Mouse (Mus musculus) layer of hippocampus, postnatal 10 days (tissue): ENCODE measurements at regions not wholly inside any gene's neighbourhood (a gene's known extent, or its start where the extent isn't known, plus 50 kb on each side); places are given as distances from the start of the nearest gene placed in this dataset.

Source experiments
- DNase-seq, 2 experiments: peaks; one replicate each; pipeline ENCODE4 v3.0.0; 2021; ENCODE audit warnings: low spot score in 2 of 2

DNA sequence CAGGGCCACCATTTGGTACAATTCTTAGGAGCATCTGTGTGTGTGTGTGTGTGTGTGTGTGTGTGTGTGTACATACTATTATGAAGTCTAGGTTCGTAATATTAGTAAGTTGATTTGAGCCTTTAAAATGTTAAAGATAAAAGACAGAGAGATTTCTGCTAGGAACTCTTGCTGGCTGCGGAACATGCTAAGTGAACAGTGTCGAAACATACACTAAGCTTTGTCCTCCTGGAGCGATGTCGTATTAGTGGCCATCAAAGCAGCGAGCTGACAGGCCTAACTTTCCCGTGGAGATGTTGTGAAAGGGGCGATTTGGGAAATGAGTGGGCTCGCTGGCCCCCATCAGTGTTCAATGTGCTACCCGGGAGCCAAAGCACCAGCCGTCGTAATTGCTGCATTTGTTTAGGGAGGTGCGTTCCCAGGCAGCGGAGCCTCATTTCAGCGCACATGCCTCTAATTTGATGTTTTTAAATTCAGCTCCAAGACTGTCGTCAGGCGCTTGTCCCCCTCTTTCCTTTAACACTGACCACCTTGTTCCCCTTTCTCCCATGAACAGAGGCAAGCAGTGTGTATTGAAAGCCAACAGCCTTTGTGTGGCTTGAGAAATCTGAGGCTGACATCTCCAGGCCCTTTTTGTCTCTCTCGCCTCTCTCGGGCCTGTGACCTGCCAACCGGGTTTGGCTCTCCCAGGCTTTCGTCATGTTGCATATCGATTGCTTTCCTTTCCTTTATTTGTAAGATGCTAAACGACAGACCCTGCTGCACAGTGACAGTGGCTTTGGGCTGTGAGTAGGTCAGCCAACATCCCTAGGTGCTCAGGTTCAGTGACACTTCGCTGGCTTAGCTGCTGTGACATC, 426.3 kb downstream of the Sorl1 start:
- peak; percentile 55 to 60 for DNase-seq

DNA sequence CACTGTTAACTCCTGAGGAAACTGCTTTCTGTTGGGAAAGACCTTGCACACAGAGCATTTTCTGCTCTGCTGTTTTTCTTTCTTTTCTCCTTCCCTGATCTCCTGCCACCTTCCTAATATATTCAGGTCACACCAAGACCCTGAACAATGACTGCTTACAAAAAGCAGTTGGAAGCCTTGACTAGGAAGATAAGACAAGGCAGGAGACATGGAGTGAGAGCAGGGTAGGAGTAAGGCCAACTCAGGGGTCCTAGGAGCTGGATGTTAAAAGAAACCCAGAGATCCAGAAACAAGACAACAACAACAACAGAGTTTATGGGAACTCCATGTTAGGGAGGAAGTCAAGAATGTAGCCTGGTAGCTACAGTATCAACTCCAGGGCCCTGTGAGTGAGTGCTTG, 426.9 kb downstream of the Sorl1 start:
- no peak for DNase-seq

DNA sequence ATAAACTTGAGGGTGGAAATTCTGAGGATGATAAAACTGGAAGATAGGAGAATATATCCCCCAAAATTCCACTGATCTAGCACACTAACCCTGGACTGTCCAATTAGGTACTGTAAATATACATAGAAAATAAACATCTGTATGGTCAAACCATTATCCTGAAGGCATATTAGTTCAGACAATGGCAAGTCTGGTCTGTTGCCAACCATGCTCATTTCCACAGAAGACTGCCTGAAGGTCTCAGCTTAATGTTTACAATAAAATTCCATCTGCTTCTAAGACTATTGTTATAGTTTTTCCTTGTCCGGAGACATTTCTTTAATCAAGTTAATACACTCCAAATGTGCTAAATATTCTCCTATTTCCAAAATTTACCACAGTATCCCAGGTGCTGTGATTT, 441.2 kb downstream of the Sorl1 start:
- no peak for DNase-seq

DNA sequence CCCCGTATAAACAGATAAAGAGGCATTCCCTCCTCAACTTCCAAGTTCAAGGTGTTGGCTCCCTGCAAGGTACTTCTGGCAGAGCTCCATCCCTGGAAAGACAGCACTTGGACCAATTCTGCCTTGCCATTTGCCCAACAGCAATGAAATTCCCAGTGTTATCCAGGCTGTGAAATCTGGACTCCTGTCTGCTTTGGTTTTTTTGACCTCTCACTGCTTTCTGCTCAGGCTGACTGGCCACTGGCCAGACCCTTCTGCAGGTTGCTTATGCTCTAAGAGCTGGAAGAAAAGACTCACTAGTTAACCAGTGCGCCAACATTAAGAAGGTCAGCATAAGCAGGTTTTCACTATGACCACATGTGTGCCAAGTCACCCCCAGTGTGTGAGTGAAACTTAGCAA, 448.4 kb downstream of the Sorl1 start:
- no peak for DNase-seq

DNA sequence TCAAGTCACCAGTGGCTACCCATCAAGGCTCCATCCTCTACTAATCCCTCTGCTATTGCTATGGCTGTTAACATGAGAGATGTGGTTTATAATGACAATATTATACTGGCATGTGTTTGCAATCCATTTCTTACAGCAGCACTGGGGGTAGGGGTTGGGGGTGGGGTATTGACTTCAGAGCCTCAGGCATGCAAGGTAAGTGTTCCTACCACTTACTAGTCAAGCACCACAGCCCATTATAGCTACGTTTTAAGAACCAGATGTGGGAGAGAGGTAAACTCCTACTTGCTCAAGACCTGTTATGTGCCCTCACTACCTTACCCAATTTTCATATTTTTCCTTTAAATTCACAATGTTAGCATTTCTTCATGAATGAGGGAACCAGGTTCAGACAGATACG, 451.1 kb downstream of the Sorl1 start:
- no peak for DNase-seq

DNA sequence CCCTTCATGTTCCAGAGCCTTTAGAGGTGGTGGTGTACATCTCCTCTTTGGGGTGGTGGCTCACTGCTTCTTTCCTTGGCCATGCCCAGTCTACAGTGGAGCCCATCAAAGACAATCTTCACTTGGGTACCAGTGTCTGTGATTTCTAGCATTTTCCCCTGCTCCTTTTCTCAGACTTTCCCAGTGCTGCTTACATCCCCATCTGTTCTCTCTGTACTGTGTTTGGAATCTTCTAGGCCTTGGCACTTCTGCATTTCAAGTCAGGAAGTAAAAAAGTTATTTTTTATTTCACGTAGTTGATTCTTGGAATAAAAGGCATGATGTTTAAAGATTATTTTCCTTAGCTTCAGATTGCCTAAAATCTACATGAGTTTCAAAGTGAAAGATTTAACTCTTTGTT, 455.4 kb downstream of the Sorl1 start:
- no peak for DNase-seq

DNA sequence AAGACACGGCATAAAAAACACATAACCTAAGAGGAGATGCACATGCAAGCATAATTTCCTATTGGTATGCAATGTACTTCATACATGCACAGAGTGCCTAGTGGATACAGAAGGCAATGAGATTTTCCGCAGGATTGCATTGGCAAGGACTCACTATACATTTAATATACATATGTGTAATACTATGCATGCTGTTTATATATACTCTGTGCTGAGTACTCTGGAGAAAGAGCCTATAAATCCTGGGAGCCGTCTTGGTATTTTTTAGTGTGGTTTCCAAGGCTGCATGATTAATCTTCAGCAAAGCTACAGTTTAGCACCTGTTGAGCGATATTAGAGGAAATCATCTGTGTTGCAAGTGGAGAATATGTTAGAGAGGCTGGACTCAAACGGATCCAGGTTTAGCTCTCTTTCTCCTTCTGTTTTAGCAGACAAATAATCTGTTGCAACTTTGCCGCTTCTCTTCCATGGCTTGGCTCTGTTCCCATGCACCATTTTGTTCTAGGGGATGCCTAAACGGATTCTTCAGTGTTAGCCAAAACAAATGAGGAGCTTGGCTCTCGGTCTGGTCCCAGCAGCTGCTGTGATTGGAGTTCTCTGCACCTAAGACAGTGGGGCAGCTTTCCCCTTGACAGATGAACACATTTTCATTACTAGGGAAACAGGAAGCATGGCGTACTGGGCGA, 459.0 kb downstream of the Sorl1 start:
- peak; percentile 84 to 86 for DNase-seq

DNA sequence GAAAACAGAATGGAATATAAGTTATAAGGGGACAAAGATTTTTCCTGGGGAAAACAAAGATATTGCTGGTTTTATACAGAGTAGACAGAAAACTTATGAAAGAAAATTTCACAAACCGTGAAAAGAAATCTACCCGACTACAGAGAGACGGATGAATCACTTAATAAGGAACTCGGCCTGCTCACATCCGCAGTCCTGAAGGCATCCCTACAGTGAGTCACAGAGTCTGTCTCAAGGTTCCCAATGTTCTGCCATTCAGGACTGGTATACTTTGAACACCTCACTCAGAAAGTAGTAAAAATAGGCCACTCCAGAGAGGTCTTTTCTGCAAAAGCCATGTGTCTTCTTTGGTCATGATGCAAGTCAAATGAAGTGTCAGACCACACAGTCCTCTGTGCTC, 463.5 kb downstream of the Sorl1 start:
- no peak for DNase-seq

DNA sequence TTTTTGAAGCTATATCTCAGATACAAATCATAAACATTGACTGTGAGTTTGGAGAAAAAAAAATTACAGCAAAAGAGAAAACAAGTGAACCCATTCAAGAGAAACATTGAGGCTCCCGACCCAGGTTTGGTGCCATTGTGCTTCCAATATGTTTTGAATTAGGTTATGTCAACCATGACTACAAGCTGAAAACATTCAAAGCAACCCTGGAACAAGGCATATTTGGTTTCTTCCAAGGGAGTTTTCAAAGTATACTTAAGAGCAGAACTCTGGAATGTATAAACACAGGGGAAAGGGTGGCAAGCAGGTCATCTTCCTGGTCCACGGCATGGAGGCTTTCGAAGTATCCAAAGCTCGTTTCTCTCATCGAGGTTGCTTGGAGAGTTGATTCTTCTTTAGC, 464.1 kb downstream of the Sorl1 start:
- DNase-seq: no peak

DNA sequence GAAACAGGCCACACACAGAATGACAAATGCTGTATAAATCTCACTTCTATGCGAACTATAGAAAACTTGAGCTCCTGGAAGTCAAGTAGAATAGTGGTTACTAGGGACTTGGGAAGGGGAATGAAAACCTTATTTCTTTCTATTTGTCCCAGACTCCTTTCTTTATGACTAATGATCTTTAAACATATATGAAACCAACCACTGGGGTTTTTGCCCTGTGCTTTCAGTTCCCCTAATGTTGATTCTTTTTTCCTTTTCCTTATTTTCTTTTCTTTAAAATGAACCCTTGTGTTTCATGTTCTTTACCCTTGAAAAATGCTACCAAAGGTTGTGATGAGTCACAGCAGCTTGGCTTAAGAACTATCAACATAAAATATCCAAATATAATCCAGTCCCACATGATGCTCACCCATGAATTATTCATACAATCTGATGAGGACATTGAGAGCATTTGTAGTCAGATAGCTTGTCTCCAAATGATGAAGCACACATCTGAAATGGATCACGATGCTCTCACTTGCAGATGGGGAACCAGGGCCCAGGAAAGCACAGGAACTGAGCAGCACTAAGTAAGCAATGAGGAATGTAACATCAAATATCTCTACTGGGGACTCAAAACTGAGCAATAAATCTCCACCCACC, 470.2 kb upstream of the Ubash3b start:
- no peak for DNase-seq

DNA sequence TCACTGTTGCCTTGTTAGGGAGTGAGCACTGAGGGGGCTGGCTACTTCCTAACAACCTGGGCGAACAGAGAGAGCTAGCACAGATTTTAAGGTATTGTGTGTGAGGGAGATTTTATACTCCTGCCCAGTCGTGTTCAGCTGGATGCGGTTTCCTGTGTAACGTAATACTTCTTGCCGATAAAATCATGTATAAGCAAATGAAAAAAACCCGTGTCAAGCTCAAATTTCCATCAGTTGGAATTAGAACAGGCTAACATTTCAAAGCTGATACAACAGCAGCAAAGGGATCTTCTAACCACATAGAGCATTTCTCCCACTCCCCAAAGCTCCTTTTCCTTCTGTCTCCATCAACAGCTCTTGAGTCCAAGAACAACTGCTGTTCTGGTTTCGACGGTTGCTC, 459.8 kb upstream of the Ubash3b start:
- DNase-seq: no peak

DNA sequence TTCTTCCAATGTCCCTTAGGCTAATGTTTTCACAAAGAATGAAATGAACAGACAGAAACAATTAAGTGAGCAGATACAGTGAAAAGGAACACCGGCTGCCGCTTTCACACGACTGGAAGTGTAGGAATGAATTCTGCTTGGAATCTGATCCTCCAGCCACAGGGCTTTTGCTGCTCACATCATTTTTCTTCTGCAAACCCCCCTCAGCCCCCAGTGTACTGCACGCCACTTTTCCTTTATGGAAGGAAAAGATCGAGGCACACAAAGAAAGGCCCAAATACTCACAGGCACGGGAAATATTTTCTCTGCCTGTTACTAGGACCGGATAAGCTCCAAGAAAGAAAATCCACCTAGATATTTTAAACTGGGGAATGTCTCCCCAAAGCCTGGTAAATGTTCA, 452.5 kb upstream of the Ubash3b start:
- no peak for DNase-seq

DNA sequence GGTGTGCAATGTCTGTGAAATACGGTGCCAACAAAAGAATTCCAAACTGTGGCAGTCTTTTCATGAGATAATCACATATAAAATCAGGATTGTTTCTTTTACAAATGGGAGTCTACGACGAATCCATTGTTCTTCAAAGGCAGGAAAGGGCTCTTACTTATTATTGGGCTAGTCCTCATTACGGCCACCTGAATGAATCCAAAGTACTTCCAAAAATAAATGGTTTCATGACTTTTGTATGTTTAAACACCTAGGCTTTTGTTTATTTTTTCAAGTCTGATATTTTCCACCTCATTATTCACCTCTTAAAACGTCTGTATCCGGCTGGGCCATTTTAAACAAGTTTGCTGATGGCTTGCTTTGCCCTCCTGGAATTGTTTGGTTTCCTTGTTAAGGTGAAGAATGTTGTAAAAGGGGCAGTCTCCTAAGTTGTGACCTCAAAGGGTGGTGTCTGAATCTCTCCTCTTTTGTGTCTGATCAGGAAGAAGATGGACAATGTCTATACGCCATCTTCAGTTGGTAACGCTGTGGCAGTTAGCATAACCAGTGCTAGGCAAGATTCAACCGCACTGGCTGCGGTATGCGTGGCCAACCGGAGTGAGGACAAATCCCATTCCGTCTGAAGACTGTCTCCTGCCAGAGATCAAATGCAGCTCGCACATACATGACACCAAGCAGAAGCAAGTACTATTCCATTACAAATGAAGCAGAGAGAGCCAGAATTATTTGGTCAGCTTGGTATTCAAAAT, 451.5 kb upstream of the Ubash3b start:
- DNase-seq: no peak

DNA sequence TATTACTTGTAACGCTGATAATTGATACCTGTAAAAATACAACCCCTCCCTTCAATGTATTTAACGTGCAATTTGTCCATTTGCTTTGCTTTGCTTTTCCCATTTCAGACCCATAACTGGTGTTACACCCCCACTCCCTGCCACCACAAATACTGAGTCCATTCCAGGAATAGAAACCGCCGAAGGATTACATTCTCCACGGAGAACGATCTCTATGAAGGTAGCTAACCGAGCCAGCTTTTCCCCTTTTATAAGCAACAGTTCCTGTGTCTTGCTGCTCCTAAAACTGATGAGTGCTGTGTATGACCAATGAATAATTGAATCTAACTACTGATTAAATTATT, 450.9 kb upstream of the Ubash3b start:
- DNase-seq: no peak

DNA sequence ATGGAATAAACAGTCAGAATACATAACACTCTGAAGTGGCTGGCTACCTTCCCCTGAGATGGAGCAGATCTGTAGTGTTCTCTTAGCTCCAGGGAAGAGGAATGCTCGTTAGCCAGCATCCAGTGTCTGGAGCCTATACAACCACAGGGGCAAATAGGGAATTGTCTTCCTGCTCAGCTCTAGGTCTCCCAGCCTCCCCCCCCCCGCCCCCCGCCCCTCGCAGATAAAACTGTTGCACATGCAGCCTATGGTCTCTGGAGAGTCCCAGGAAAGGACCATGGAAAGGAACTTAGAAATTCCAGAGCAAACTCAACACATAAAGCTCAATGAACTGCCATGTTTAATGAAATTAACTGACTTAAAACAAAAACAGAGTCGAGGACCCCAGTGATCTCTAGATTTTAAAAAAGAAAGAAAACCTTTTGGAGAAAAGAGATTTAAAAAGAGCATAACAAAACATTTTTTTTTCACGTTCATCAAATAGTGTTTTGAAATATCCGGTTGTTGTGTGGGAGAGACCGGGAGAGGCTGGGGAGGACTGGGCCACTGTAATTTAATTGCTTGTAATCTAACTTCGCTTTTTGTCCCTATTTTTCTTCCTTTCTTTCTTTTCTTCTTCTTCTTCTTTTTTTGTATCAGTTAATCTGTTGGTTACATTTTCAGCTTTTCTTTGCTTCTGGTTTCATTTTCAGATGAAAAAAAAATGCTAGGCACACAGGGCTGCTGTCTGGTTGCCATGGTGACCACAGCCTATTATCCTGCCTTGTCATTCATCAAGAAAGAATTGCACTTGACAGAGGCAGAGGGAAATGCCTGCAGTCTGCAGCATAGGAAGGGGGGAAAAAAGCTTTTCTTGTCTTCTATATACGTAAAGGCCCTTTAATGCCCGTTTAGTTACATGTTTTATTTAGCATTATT, 450.3 kb upstream of the Ubash3b start:
- peak; percentile 58 to 67 for DNase-seq

DNA sequence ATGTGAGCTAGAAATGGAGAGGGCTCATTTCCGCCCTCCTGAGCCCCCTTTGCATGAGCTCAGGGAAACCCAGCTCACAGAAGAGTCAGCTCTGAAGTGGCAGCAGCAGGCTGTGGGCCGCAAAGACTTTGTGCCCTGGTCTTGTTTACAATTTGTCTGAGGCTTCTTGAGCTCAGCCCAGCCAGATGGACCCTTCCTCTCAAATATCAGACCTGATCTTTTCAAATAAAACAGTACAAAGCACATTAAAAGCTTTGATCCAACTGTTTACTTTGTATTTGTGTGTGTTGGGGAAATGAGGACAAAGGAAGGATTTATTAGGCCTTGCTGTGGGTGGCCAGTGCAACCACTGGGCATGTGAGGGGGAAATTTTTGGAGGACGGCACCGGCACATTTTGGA, 448.9 kb upstream of the Ubash3b start:
- DNase-seq: no peak

DNA sequence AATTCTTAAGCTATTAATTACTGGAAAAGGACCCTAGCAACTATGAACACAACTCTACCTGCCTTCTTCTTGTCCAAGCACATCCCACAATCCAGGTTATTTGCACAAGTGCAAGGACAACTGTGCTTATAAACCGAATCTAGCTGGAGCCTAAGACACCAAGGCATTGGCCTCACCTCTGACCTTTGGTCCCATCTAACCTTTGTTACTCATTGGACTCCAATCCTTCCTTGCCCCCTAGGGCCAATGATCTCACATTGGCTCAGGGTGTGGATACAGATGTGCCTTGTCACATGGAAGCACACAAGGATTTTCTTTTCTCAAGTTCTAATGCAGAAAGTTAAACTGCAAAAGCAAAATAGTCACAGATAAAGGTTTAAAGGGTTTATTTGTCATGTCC, 444.6 kb upstream of the Ubash3b start:
- no peak for DNase-seq

DNA sequence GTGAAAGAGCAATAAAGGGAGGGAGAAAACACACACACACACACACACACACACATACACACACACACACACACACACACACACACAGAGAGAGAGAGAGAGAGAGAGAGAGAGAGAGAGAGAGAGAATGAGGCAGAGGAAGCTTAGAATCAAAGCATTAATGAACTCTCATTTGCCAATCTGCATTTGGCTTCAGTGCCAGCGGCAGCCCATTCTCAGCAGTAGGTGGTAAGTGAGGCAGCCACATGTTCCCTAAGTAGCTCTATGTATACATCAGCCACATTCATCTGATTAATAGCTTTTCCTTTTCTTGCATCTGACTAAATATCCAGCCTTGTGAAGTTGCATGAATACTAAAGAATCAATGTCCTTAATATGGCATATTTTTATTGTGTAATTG, 443.4 kb upstream of the Ubash3b start:
- no peak for DNase-seq

DNA sequence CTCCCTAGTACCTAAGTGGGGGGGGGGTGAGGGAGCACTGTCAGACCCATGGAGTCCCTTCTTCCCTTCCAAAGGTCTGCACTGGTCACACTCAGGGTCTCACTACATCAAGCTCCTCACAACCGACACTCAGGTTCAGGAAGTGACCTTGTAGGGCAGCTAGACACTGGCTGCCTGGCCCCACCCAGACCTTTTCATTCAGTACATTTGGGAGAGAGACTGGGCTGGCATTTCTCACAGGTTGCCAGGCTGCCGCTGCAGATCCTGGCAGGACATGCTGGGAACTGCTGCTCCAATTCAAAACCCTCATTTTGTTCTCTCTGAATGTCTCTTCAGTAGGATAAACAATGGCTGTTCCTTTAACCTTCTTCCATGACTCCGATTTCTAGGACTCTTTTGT, 439.3 kb upstream of the Ubash3b start:
- DNase-seq: peak in 1 of 2 experiments; percentile 58

DNA sequence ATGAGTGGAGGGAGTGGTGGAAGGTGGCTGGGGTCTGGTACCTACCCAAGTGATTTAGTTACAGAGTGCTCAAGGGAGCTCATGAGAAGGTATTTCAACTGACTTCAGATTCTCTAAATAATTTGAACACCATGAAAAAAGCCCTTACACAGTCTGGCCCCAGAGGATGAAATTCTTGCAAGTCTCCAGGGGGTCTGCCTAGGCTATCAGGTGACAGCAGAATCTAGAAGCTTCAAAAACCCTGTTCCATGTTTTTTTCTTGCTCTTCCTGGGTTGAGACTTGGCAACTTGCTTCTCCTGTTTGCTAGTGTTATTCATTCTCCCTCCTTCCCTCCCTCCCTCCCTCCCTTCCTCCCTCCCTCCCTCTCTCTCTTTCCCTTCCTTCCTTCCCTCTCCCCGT, 438.4 kb upstream of the Ubash3b start:
- DNase-seq: no peak

DNA sequence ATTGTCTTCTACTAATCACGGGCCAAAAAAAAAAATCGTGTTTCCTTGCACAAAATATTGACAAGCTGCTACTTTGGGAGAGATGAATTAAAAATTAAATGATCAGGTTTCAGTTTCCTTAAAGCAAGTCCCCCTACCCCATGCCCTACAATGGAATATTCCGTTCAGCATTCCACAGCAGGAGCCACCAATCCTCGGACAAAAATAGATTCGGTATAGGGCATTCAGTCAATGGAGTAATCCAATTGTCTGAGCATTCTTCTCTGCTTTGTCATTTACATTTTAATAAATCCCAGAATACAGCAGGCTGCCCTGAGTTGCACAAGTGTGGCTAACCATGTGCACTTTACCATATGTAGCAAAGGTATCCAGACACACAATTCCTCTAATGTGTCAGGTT, 434.3 kb upstream of the Ubash3b start:
- no peak for DNase-seq
